Mouse (Mus musculus) liver, adult (tissue): Measurements from ENCODE around the gene Dnase2b.

Source experiments
- GATA4 ChIP-seq: IDR thresholded peaks from 2 replicates; pipeline ENCODE4 v1.6.1; 2014; ENCODE audit warnings: mild to moderate bottlenecking, low read length; ENCODE audit not compliant: insufficient replicate concordance

Dnase2b gene

GRCm38 (mm10) chr3:146621966-146622365 is 6.6 kb upstream of the Dnase2b start:
- no peak for TF ChIP-seq GATA4

DNA sequence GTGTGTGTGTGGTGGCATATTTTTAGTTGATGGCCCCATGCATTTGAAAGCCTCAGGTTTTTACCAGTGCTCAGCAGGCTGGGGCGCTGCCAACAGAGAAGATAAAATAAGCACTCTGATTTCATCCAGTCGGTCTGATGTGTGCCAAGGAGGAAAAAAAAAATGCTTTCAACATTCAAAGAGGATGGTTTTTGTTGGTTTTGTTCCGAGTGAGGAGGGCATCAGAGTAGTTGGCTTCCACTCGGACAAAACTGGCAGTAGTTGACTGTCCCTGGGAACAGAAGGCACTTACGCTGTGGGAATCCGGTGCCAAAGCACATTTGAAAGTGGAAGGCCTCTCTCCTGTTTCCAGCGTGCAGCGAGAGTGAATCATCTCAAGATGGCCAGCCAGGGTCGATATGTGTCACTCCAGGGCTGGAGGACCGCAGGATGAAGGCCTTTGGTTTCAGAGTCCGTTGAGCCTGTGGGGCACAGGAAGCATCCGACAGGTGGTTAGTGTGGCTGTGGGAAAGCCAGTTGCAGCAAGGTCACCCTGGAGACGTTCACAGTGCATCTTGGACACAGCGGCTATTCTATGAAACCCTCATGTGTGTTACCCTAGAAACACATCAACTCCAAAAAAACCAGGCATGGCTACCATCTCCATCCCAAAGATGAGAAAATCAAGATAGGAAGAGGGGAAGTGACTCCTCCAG is 5.3 kb upstream of the Dnase2b start:
- no peak for TF ChIP-seq GATA4

DNA sequence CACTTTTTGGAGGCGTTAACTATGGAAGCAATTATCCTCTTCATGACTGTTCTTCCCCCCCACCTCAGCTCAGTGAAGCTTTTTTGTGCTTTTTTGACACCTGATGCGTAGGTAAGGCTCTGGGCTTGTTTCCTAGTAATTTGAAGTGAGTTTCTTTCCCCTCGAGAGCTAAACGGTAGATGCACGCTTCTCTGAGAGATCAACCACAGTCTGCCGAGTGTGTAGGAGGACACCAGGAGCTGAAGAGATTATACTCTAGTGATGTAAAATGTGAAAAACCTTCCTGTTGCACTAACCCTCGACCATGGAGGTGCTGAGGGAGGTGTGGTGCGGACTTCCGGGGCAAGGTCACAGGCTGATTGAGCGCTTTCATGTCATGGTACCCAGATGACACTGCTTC is 4.7 kb upstream of the Dnase2b start:
- no peak for TF ChIP-seq GATA4

GRCm38 (mm10) chr3:146618357-146618756 is 3.0 kb upstream of the Dnase2b start:
- TF ChIP-seq GATA4 = no peak

DNA sequence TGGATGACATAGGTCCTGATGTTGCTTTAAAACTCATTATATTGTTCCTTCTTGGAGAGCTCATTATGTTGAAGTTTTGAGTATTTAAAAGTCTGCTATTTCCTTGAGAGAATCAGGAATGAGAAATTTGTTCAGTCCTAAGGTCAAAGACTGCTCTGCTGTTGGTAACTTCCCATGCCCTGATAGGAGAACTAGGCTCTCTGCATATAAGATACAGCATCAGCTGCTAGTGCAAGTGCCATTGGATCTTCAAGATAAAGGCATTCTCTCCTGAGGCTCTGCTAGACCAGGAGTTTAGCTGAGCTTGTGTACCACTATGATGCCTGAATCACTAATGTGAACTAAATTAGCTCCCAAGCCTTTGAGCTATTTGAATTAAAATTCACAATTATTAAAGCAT is 2.5 kb upstream of the Dnase2b start:
- no peak for TF ChIP-seq GATA4

DNA sequence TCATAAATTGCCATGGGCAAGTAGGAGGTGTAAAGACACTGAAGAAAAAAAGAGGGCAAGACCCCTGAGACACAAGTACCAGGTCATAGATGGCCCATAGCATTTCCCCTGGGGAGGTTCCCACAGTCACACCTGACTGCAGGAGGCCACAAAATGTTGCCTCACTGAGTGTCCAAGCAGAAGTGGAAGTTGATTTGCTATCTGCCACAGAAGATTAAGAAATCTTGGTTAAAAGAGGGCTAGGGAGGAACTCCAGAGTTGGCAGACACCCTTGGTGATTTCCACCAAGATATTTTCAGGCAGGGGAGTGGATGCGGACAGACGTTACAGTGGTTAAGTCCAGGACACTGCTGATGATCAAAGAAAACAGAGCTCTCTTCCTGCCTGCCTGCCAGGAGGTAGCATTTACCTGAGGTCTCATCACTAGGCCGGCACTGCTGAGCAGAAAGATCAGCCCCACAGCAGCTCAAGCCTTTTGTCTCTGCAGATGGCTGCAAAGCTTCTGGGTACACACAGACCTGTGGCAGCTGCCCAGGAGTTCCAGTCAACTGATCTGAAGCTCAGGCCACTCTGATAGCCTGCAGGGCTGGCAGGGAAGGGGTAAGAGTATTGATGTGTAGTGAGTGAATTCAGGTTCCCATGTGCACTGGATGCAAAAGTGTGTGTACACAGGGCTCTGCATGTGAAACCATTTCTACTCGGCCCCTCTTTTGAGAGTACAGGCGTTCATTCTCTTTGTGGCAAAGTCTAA is 1.3 kb upstream of the Dnase2b start:
- TF ChIP-seq GATA4 = no peak

- TF ChIP-seq GATA4 = no peak
These were observed 3.6 kb downstream of the Dnase2b start for GRCm38 (mm10) chr3:146611821-146612220.

- TF ChIP-seq GATA4 = no peak
These were observed 4.1 kb downstream of the Dnase2b start for GRCm38 (mm10) chr3:146611261-146611660.

DNA sequence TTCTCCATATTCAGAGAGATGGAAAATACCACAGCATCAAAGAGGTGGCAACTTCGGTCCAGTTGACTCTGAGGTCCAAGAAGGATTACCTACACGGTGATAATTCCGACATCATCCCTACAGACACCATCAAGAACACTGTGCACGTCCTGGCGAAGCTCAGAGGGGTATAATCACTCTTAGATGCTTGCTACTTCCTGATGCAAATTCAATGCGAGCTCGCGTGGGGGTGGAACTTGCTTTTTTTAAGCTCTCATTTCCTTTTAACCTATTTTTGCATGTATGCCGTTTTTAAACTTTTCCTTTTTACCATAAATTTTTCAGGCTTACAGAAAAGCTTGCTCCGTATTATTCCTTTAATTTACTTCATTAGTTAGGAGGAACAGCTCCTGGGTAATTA is 5.1 kb downstream of the Dnase2b start:
- TF ChIP-seq GATA4 = no peak

- TF ChIP-seq GATA4 = no peak
These were observed 8.0 kb downstream of the Dnase2b start for GRCm38 (mm10) chr3:146607368-146607767.

- TF ChIP-seq GATA4 = no peak
These were observed 10.7 kb downstream of the Dnase2b start for GRCm38 (mm10) chr3:146604647-146605046.

DNA sequence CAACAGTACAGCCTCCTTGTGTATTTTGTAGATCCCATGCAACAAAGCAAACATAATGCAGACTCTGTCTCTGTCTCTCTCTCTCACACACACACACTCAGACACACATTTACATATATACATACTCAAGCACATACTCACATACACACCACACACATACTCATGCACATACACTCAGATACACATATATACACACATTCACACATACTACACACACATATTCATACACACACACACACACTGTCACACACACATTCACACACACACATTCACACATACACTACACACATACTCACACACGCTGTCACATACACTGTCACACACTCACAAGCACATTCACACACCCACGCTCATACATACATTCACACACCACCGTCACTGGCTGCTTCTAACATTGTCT is 12.9 kb downstream of the Dnase2b start:
- no peak for TF ChIP-seq GATA4

DNA sequence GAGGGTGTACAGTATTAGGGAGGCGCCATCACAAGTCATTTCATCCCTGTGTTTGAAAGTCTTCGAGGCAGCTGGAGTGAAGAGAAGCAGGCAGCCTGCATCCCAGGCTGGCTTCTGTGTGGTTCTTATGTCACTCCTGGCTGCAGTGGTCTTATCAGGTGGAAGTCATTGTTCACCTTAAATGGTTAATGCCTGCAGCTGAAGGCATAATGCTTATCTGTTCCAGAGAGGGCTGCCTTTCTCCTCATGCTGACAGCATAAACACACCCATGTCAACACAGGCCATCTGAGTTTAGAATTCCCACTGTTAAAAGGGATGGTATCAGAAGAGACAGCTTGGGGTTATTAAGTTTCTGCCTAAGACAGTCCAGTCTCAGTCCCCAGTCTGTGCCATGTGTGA is 14.2 kb downstream of the Dnase2b start:
- no peak for TF ChIP-seq GATA4

- no peak for TF ChIP-seq GATA4
These were observed 16.0 kb downstream of the Dnase2b start for GRCm38 (mm10) chr3:146599198-146599900.

DNA sequence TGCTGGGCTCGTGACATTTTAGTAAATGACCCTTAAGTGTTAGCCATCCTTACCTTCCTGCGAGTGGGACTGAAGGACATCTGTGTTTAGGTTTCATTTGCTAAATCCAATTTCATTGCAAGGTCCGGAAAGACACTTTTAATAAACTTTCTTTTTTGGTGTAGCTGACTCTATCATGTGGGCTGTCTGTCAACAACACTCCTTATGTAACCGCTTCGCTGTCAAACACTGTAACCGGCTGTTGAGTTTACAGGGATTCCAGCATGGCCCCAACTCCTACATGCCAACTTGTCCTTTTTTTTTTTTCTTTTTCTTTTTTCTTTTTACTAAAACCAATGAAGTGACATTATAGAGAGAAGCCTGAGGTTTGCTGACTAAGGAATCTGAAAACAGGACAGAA is 17.0 kb downstream of the Dnase2b start:
- no peak for TF ChIP-seq GATA4

- TF ChIP-seq GATA4 = no peak; the same call in 1 of the 2 replicates
These were observed 18.5 kb downstream of the Dnase2b start for GRCm38 (mm10) chr3:146596864-146597263.
